Mouse (Mus musculus): ENCODE results near the gene Calcrl.

The Calcrl gene

GRCm38 (mm10) chr2:84316185-84316805 lies 108.9 kb downstream of the Calcrl start:
- no peak for DNase-seq (ENCODE audit: low spot score)

- no peak for DNase-seq (ENCODE audit: low spot score)
Measured at GRCm38 (mm10) chr2:84296517-84296916, 128.7 kb downstream of the Calcrl start.

- DNase-seq (ENCODE audit: low spot score), result no peak
Measured at GRCm38 (mm10) chr2:84295068-84295467, 130.1 kb downstream of the Calcrl start.

GRCm38 (mm10) chr2:84294611-84295010 lies 130.6 kb downstream of the Calcrl start:
- no peak for DNase-seq (ENCODE audit: low spot score)

GRCm38 (mm10) chr2:84292351-84293000 lies 132.7 kb downstream of the Calcrl start:
- no peak for DNase-seq (ENCODE audit: low spot score)

GRCm38 (mm10) chr2:84288940-84289557 lies 136.2 kb downstream of the Calcrl start:
- DNase-seq (ENCODE audit: low spot score), result no peak
